Mouse (Mus musculus) ES-Bruce4 (cell line): ENCODE data around the gene Prickle2.

Experiments used
- CTCF ChIP-seq: IDR thresholded peaks from one replicate; pipeline ENCODE4 v1.8.1; 2011; ENCODE audit warnings: low read depth, low read length
- POLR2A ChIP-seq: IDR thresholded peaks from one replicate; pipeline ENCODE4 v1.8.1; 2011; ENCODE audit warnings: low read length; ENCODE audit not compliant: insufficient read depth

DNA sequence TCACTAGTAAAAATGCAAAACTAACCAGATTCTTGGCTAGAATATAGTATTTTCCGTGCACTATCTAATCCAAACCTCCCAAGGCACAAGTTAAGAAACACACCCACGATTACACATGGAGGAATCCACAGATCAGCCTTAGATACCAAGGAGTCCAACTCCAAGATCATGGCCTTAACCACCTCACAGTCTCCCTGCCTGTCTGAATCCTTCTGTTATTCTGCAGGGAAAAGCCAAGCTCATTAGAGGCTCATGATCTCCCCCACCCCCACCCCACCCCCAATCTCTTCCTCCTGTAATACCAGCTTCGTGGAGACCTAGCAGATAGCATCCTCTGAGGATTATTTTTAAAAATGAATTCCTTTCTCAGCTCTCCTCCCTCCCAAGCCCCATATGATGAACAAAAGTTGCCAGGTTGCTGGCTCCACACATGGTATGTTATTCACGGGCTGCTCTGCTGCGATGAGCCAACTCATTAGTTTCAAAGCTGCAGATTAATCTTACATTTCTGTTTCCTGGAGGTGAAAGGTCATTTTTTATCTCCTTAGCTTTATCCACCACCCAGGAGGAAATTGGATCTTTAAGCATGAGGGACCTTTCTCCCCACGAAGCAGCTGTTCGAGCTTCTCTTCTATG lies 21.5 kb upstream of the Prickle2 start:
- TF ChIP-seq POLR2A (no peak), CTCF (no peak)
